Mouse (Mus musculus) A20 (cell line): Measurements from ENCODE around the gene Stmn1.

ENCODE experiments used
- DNase-seq: peaks from one replicate; pipeline ENCODE4 v3.0.0-alpha.2; 2011; ENCODE audit warnings: low read depth, low spot score

The Stmn1 gene

GRCm38 (mm10) chr4:134468215-134468575 is at the start of gene Stmn1:
TSS of gene Stmn1 (plus strand) at chr4:134468320.
- peak; percentile 95 for DNase-seq

- DNase-seq = no peak
Observed at GRCm38 (mm10) chr4:134421971-134422370, 46.1 kb upstream of the Stmn1 start.

GRCm38 (mm10) chr4:134423949-134424348 is 44.2 kb upstream of the Stmn1 start:
- no peak for DNase-seq

GRCm38 (mm10) chr4:134425088-134425487 is 43.0 kb upstream of the Stmn1 start:
- no peak for DNase-seq

GRCm38 (mm10) chr4:134430381-134431004 is 37.6 kb upstream of the Stmn1 start:
- DNase-seq = no peak

GRCm38 (mm10) chr4:134432686-134433360 is 35.3 kb upstream of the Stmn1 start:
- no peak for DNase-seq

GRCm38 (mm10) chr4:134436185-134436584 is 31.9 kb upstream of the Stmn1 start:
- DNase-seq = no peak

GRCm38 (mm10) chr4:134436659-134437058 is 31.5 kb upstream of the Stmn1 start:
- no peak for DNase-seq

GRCm38 (mm10) chr4:134439119-134439518 is 29.0 kb upstream of the Stmn1 start:
- no peak for DNase-seq

GRCm38 (mm10) chr4:134439919-134440318 is 28.2 kb upstream of the Stmn1 start:
- no peak for DNase-seq

- no peak for DNase-seq
Observed at GRCm38 (mm10) chr4:134442216-134442615, 25.9 kb upstream of the Stmn1 start.

GRCm38 (mm10) chr4:134443589-134443988 is 24.5 kb upstream of the Stmn1 start:
- no peak for DNase-seq

- DNase-seq = no peak
Observed at GRCm38 (mm10) chr4:134444949-134445348, 23.2 kb upstream of the Stmn1 start.

GRCm38 (mm10) chr4:134445489-134445888 is 22.6 kb upstream of the Stmn1 start:
- no peak for DNase-seq

GRCm38 (mm10) chr4:134447966-134448365 is 20.2 kb upstream of the Stmn1 start:
- DNase-seq = peak; percentile 30

GRCm38 (mm10) chr4:134449595-134450391 is 18.3 kb upstream of the Stmn1 start:
- DNase-seq = no peak

GRCm38 (mm10) chr4:134450392-134451195 is 17.5 kb upstream of the Stmn1 start:
- no peak for DNase-seq

GRCm38 (mm10) chr4:134451484-134451883 is 16.6 kb upstream of the Stmn1 start:
- DNase-seq = no peak

- no peak for DNase-seq
Observed at GRCm38 (mm10) chr4:134453619-134454400, 14.3 kb upstream of the Stmn1 start.

GRCm38 (mm10) chr4:134455310-134455709 is 12.8 kb upstream of the Stmn1 start:
- no peak for DNase-seq
